Mouse (Mus musculus) hindbrain, embryonic 11.5 days (tissue): Measurements from ENCODE around the gene Plppr3. TPM values are rescaled to one million over a fixed set of nuclear protein-coding genes. Genes with fewer than 3 reads are reported as not detected.
A peak's percentile ranks its signal among the peaks of the same experiment; 100 is the strongest.

Experiments
- ATAC-seq: fragments of 200-750 bp; cut with Nextera tagmentation; 2 replicates; pipeline ENCODE4 v1.8.0; 2017; ENCODE audit warnings: mild to moderate bottlenecking, moderate TSS enrichment, moderate library complexity; ENCODE audit not compliant: low FRiP score
- DNase-seq: peaks from one replicate; pipeline ENCODE4 v3.0.0-alpha.2; 2015; ENCODE audit warnings: low spot score
- H3K27ac ChIP-seq: fragments of 300-500 bp; sonication (generic); 2 replicates; pipeline ENCODE4 v1.5.1; 2014; ENCODE audit warnings: mild to moderate bottlenecking, low read depth, low read length
- H3K27me3 ChIP-seq: fragments of 300-500 bp; sonication (generic); 2 replicates; pipeline ENCODE4 v1.6.1; 2014; ENCODE audit warnings: mild to moderate bottlenecking, low read length, moderate library complexity, mixed read lengths; ENCODE audit not compliant: control insufficient read depth, insufficient read depth
- H3K36me3 ChIP-seq: fragments of 300-500 bp; sonication (generic); 2 replicates; pipeline ENCODE4 v1.6.1; 2014; ENCODE audit warnings: mild to moderate bottlenecking, low read length, moderate library complexity, mixed read lengths; ENCODE audit not compliant: control insufficient read depth, insufficient read depth
- H3K4me1 ChIP-seq: fragments of 300-500 bp; sonication (generic); replicated peaks from 2 replicates; pipeline ENCODE4 v1.6.1; 2014; ENCODE audit warnings: low read length, mixed read lengths; ENCODE audit not compliant: control insufficient read depth, insufficient read depth
- H3K4me2 ChIP-seq: fragments of 300-500 bp; sonication (generic); replicated peaks from 2 replicates; pipeline ENCODE4 v1.6.1; 2014; ENCODE audit warnings: mild to moderate bottlenecking, low read depth, low read length
- H3K4me3 ChIP-seq: fragments of 300-500 bp; sonication (generic); 2 replicates; pipeline ENCODE4 v1.5.1; 2014; ENCODE audit warnings: low read depth, low read length
- H3K9ac ChIP-seq: fragments of 300-500 bp; sonication (generic); 2 replicates; pipeline ENCODE4 v1.6.1; 2014; ENCODE audit warnings: low read depth, low read length
- H3K9me3 ChIP-seq: fragments of 300-500 bp; sonication (generic); 2 replicates; pipeline ENCODE4 v1.6.1; 2016; ENCODE audit warnings: low read length; ENCODE audit not compliant: control insufficient read depth
- WGBS: fragments of 180-500 bp; shearing (Covaris S2); extraction: QIAGEN DNeasy Blood & Tissue Kit; methylation state at CpG from one replicate; pipeline ENCODE4 v1.1.7; 2014; 5-methylcytosine and 5-hydroxymethylcytosine counted together
- polyA plus RNA-seq: library from polyadenylated mRNA; unstranded; fragments of >200 nt; fragmentation: Nextera tagmentation; extraction: Ambion mirVana; gene quantifications from 2 replicates; pipeline ENCODE4 v1.2.1, GENCODE M21; 2014

The Plppr3 gene
- 129 and 150 TPM in 2 replicates for polyA plus RNA-seq

- Histone ChIP-seq H3K9ac (peak within 1 kb of the TSS; percentile 93), H3K27me3 (no peaks in the 10 kb centered on the region), H3K27ac (peak within 1 kb of the TSS; percentile 89), H3K4me1 (no peaks in the 10 kb centered on the region; the same call in 1 of the 2 replicates), H3K4me2 (peak within 1 kb of the TSS; percentile 58), H3K36me3 (peaks cover 5% of the 10 kb centered on the region; the same call in 1 of the 2 replicates), H3K4me3 (peak within 1 kb of the TSS; percentile 68), H3K9me3 (no peaks in the 10 kb centered on the region)
- WGBS: under 1% methylated on average over 43 of the region's 57 CpGs
- peak; percentile 93 for ATAC-seq
- peak; percentile 87 for DNase-seq
Observed at GRCm38 (mm10) chr10:79874290-79874862, at the start of gene Plppr3, which contains the start of gene Prtn3. TSS of gene Plppr3 (minus strand) at chr10:79874634. TSS of gene Prtn3 (plus strand) at chr10:79874476.

GRCm38 (mm10) chr10:79921572-79921971, 47.1 kb upstream of the Plppr3 start:
- Histone ChIP-seq H3K9me3 (no peaks in the 10 kb centered on the region), H3K36me3 (no peaks in the 10 kb centered on the region), H3K4me2 (peak overlapping the region; percentile 29), H3K9ac (no peak overlapping the region), H3K27me3 (peaks cover 70% of the 10 kb centered on the region), H3K4me1 (peaks cover 24% of the 10 kb centered on the region), H3K27ac (no peak overlapping the region), H3K4me3 (peak overlapping the region; percentile 20)
- ATAC-seq (no peak), DNase-seq (peak; percentile 50)
- WGBS: 2% methylated on average over 34 of the region's 34 CpGs

GRCm38 (mm10) chr10:79920958-79921535, 46.6 kb upstream of the Plppr3 start, which contains the start of gene R3hdm4:
TSS of gene R3hdm4 (minus strand) at chr10:79921208.
- Histone ChIP-seq H3K9me3 (no peaks in the 10 kb centered on the region), H3K9ac (no peak within 1 kb of the TSS), H3K27ac (no peak within 1 kb of the TSS), H3K4me1 (peaks cover 21% of the 10 kb centered on the region), H3K4me2 (peak within 1 kb of the TSS; percentile 29), H3K27me3 (peaks cover 69% of the 10 kb centered on the region), H3K4me3 (peak within 1 kb of the TSS; percentile 20), H3K36me3 (no peaks in the 10 kb centered on the region)
- WGBS: 4% methylated on average over 40 of the region's 41 CpGs
- DNase-seq: no peak
- no peak for ATAC-seq

- H3K27ac ChIP-seq: no peak overlapping the region
- H3K4me1 ChIP-seq: peaks cover 22% of the 10 kb centered on the region
- peak; percentile 16; the same call in 1 of the 2 replicates for ATAC-seq
- no peak overlapping the region for H3K4me3 ChIP-seq
- 16% methylated on average over 26 of the region's 26 CpGs for WGBS
- no peaks in the 10 kb centered on the region for H3K36me3 ChIP-seq
- no peaks in the 10 kb centered on the region for H3K9me3 ChIP-seq
- no peak overlapping the region for H3K9ac ChIP-seq
- peaks cover 67% of the 10 kb centered on the region for H3K27me3 ChIP-seq
- DNase-seq: peak; percentile 33
- 0 out of 2 replicates have a peak overlapping the region, but pooled peaks have one; percentile 29 for H3K4me2 ChIP-seq
Observed at GRCm38 (mm10) chr10:79920056-79920890, 45.8 kb upstream of the Plppr3 start.

- no peak overlapping the region for H3K4me2 ChIP-seq
- DNase-seq: no peak
- no peak overlapping the region for H3K27ac ChIP-seq
- WGBS: 5% methylated on average over 21 of the region's 21 CpGs
- H3K9ac ChIP-seq: no peak overlapping the region
- peaks cover 26% of the 10 kb centered on the region for H3K4me1 ChIP-seq
- peaks cover 67% of the 10 kb centered on the region for H3K27me3 ChIP-seq
- no peaks in the 10 kb centered on the region for H3K9me3 ChIP-seq
- H3K4me3 ChIP-seq: no peak overlapping the region
- H3K36me3 ChIP-seq: no peaks in the 10 kb centered on the region
- ATAC-seq: no peak
Observed at GRCm38 (mm10) chr10:79919251-79919849, 44.9 kb upstream of the Plppr3 start.

GRCm38 (mm10) chr10:79918231-79919078, 44.0 kb upstream of the Plppr3 start:
- DNase-seq: peak; percentile 31
- H3K4me3 ChIP-seq: 0 out of 2 replicates have a peak overlapping the region, but pooled peaks have one; percentile 6

GRCm38 (mm10) chr10:79917532-79918100, 43.2 kb upstream of the Plppr3 start:
- H3K4me3 ChIP-seq: peak overlapping the region; percentile 82; the same call in 1 of the 2 replicates
- peak overlapping the region; percentile 92; the same call in 1 of the 2 replicates for H3K4me2 ChIP-seq
- peaks cover 53% of the 10 kb centered on the region for H3K27me3 ChIP-seq
- H3K36me3 ChIP-seq: no peaks in the 10 kb centered on the region
- no peak overlapping the region; the same call in 1 of the 2 replicates for H3K9ac ChIP-seq
- no peaks in the 10 kb centered on the region for H3K9me3 ChIP-seq
- no peak for DNase-seq
- 61% methylated on average over 5 of the region's 5 CpGs for WGBS
- H3K4me1 ChIP-seq: peaks cover 26% of the 10 kb centered on the region
- no peak for ATAC-seq
- H3K27ac ChIP-seq: no peak overlapping the region

More at GRCm38 (mm10) chr10:79918231-79919078, 44.0 kb upstream of the Plppr3 start:
- 4% methylated on average over 35 of the region's 35 CpGs for WGBS
- Histone ChIP-seq H3K27me3 (peaks cover 61% of the 10 kb centered on the region), H3K36me3 (no peaks in the 10 kb centered on the region), H3K4me1 (peaks cover 26% of the 10 kb centered on the region), H3K9me3 (no peaks in the 10 kb centered on the region), H3K4me2 (0 out of 2 replicates have a peak overlapping the region, but pooled peaks have one; percentile 7), H3K27ac (no peak overlapping the region), H3K9ac (no peak overlapping the region)
- no peak for ATAC-seq
